Mouse (Mus musculus) frontal cortex, adult (tissue): Measurements from ENCODE around the gene Fgf23.

Experiments used
- ATAC-seq: cut with Nextera tagmentation; 2 replicates; pipeline ENCODE4 v1.9.2; 2017; ENCODE audit warnings: mild to moderate bottlenecking, moderate library complexity, mixed read lengths; ENCODE audit not compliant: low TSS enrichment

Gene Fgf23

DNA sequence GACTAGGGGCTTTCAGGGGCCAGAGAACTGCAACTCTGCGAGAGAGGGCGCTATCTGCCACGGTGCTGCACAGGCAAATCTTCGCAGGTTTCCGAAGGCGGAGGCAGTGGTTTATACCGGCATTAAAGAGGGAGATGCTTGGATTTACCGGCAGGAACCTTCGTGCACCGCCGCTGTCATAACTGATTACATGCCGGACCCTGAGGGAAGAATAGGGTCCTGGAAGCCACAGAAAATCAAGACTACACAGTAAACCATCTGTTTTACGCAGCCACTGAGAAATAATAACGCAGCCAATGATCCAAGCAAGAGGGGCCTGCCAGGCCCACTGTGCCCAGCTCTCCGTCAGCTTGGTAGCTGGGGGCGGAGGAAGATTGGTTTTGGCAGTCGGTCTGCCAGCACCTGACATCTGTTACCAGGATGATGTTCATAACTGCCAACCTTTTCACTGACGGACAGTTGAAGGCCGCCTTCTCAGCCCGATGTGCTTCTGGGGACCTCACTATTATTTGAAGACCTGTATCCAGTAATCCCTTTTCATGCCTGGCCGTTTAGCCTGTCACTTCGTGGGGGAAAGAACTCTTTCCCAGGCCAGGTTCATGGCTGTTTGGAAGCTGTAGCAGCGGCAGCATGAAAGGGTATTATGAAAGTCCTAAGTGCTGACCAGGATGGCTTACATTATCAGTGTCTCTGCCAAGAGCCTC, 42.2 kb downstream of the Fgf23 start:
- no peak for ATAC-seq

DNA sequence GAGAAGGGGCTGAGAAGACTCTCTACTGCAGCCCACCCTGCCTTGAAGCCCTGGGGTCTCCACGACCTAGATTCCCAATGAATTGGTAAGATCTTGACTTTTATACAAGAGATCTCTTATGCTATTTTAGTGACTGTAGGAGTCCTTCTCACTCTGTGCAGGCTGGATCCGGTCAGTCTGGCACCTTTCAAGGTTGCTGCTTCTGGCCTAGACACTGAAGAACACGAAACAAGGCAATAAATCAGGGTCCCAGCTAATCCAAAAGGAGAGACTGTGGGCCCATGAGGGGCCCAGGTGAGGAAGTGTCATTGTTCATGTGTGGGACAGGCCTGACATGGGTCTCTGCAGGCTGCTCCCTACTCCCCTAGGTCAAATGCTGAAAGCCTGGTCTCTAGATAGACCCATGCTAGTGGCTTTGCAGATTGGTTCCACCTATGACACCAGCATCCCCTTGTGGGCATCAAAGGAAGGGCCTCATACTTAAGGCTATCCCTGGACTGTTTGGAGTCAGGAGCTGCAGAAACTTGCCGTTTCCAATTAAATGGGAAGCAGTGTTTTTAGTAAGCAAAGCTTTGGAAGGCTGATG, 49.6 kb downstream of the Fgf23 start:
- ATAC-seq, result peak; percentile 55; the same call in 1 of the 2 replicates

DNA sequence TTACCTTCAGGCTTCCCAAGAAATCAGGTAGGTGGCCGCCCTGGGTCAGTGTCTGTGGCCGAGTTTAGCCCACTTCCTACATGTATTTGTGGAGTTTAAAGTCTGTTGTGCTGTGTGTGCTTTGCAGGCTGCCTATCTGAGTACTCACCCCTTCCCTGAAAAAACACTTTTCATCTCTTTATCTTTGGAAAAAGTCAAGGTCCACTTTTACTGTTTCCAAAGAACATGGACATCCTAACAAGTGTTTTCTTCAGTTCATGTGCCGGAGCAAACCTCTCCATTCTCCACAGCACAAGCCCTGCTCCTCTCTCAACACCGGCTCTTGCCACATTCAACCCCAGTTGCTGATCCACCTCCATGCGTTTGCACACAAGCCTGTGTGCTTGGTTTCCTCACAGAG, 50.3 kb downstream of the Fgf23 start:
- ATAC-seq, result no peak

DNA sequence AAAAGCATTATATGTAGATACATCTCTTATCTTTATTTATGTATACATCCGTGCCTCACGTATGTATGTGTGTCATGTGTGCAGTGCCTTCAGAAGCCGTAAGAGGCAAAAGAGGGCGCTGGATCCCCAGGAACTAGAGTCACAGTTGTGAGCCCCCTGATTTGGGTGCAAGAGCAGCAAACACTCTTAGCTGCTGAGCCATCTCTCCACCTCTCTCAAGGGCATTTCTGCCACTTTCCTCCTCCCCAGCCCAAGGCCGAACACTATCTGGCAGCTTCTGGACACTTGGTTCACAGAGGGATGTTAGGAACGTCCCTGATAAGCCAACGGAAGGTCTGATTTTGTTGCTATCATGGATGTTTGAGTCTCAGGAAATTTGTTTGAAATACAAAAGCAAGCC, 50.8 kb downstream of the Fgf23 start:
- no peak for ATAC-seq

DNA sequence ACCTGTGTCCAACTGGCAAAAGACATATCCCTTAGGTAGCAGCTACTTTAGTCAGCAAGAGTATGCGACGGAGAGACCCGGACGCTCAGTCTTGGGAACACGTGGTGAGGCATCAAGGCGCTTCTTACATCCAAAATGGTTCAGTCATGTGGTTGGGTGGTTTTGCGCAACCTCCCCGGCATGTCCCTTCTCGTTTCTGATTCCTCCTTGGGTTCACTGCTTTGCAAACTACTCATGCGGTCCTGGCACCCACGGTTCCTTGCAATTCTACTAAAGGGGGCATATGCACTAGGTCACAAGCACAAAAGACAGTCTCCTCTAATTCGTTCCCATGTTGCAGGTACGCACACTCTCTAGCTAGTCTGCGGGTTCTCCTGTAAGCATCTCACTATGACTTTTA, 57.0 kb downstream of the Fgf23 start:
- ATAC-seq, result no peak

DNA sequence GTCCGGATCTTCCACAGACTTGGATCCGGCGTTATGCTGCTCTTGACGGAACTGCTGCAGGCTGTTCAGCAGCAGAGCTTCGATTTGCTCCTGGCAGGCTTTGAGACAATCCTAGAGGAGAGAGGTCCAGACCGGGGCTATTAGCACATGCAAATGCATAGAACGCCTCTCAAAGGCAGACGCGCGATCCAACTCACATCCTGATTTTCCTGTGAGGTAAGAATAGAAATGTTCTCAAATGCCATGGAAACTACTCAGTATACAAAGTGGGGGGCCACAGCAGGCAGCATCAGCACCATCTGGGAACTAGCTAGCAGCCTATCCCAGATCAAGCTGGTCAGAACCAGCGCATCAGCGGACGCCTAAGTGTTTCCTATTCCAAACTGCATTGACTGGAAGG, 57.7 kb downstream of the Fgf23 start:
- ATAC-seq, result peak; percentile 52; the same call in 1 of the 2 replicates
